Mouse (Mus musculus): Measurements from ENCODE around the gene Usp9x.

Usp9x gene

DNA sequence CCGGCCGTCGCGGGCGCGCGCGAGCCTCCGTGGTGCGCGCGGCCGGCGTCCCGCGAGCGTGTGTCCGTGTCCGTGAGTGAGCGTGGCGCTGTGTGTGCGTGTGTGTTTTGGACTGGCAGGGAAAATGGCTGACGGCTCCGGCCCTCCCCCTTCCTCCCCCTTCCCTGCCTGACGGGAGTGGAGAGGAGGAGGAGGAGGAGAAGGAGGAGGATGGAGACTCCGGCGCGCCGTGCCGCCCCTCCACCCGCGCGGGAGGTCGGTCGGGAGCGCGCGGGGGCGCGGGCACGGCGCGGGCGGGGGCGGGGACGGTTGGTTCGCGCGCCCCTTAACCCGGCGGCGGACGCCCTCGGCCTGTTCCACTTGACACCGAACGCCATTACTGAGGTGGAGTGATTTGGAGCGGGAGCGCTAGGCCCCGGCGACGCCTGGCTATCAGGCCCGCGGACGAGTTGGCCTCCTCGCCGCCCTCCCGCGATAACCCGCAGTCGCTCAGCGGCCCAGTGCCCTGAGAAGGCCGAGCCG lies 1.2 kb downstream of the Usp9x start:
- in situ Hi-C loops (cut with MboI; ENCODE audit: low sequenced_read_pairs), result no loop called here

DNA sequence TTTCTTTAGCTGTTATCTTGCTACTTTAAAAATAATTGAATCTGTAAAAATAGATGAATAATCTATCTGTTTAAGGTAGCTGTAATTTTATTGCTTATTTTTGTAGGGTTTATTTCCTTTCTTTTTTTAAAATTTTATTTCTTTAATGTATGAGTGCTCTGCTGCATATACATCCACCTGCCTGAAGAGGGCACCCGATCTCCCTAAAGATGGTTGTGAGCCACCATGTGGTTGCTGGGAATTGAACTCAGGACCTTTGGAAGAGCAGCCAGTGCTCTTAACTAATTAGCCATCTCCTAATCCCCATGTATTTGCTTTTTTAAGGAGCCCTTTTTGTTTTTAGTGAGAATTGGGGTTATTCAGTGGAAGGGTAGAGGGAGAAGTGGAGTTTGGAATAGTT lies 14.3 kb downstream of the Usp9x start:
- in situ Hi-C loops (cut with MboI; ENCODE audit: low sequenced_read_pairs), result no loop called here

DNA sequence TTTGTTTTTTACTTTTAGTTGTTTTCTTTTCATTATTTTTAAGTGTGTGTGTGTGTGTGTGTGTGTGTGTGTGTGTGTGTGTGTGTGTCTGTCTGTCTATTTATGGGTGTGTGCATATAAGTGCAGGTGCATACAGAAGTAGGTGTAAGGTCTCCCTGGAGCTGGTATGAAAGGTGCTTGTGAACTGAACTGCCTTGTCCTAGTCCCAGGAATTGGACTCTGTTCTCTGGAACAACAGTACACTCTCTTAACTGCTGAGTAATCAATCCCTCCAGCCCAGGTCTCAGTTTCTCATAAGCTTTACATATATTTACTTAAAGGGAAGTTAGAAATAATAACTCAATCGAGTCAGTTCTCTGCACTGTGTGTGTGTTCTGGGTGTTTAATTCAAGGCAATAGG lies 25.7 kb downstream of the Usp9x start:
- in situ Hi-C loops (cut with MboI; ENCODE audit: low sequenced_read_pairs), result no loop called here

DNA sequence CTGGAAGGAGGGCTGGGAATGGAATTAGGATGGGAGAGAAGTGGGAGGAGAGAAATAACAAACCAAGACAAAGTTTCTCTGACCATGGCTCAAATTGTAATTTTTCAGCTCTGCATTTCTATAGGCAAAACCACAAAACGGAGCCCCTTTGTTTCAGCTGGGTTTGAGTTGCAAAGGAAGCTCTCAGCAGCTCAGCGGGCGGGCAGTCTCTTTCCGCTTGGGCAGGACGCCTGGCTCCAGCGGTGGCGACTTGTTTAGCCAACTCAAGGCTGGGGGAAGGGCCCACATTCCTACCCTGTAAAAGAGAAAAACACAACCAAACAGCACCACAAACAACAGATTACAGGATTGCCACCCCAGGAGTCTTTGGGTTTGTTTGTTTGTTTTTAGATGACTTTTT lies 135.2 kb downstream of the Usp9x start:
- in situ Hi-C loops (cut with MboI; ENCODE audit: low sequenced_read_pairs), result no loop called here

DNA sequence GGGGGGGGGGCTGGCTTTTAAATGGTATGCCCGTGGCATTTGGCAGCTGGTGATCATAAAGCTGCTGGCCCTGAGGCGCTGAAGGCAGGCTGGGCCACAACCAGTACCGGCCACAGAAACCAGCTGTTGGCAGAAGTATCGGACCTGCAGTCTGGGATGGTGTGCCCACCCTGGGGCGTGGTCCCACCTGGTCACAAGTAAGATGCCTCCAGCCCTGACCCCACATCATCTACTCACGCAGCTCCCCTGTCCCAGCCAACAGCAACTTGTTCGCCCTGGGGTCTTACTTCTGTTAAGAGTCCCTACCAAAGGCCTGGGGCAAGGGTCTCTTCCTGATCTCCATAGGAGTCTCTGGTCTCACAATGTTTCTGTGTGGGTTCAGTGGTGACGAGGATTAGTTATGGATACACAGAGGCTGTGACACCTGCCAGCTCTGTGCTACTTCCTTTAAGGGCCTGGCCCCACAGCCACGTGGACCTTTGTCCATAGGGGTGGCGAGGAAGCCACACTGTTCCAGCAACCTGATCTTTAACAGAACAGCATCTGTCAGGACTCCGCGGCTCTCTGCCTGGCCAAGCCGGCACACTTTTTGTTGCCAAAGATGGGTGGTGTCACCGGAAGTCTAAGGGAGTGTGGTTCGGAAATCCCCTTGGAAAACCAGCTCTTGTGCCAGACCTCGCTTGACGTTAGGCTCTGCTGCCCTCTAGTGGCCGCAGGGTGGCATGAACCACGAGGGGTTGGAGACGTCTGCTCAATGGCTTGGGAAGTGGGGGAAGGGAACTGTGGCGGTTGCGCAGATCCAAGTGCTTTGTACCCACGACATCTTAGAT lies 136.4 kb downstream of the Usp9x start:
- in situ Hi-C loops (cut with MboI; ENCODE audit: low sequenced_read_pairs), result no loop called here

DNA sequence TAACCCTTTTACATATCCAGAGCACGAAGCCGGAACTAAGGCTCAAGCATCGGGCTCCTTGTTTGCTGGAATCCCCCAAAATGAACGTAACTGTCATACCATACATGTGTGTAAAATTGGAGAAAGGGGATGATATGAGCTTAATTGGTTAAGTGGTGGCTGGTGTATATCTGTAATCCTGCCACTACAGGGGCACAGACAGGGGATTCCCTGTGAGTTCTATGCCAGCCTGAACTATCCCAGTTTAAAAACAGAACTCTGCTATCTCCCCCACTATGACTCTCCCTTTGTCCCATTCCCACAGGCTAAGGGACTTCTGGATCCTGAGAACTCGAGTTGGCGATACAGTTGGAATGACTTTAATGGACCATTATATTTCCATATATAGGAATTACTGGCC lies 137.1 kb downstream of the Usp9x start:
- in situ Hi-C loops (cut with MboI; ENCODE audit: low sequenced_read_pairs), result no loop called here

DNA sequence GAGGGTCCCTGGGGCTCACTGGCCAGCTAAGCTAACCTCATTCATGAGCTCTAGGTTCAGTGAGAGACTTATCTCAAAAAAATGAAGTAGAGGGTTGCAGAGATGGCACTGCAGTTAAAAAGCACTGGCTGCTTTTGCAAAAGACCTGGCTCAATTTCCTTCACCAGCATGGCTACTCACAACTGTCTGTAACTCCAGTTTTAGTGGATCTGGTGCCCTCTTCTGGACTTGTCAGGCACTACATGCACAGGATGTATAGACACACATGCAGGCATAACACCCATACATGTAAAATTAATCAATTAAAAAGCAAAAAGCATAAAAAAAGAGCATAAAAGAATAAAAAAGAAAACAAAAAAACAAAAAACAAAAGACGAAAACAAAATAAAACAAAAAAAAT lies 143.0 kb downstream of the Usp9x start:
- in situ Hi-C loops (cut with MboI; ENCODE audit: low sequenced_read_pairs), result no loop called here

Measured in CH12F3 (cell line).